Mouse (Mus musculus): ENCODE measurements at regions not wholly inside any gene's neighbourhood (a gene's known extent, or its start where the extent isn't known, plus 50 kb on each side); places are given as distances from the start of the nearest gene placed in this dataset.

GRCm38 (mm10) chr4:106244826-106245510 lies 71.0 kb upstream of the Usp24 start:
- TF ChIP-seq MYOG (IDR thresholded peaks at IDR 0.05; ENCODE audit: control insufficient read depth in 1 of 3, insufficient read depth in 1 of 3, insufficient read length in 2 of 3, low read depth in 2 of 3) (no peak), POLR2A (IDR thresholded peaks at IDR 0.05; ENCODE audit: insufficient read length, low read depth) (no peak), POLR2AphosphoS2 (IDR thresholded peaks at IDR 0.05; ENCODE audit: insufficient read length, low read depth) (no peak)

Measured in myocyte (in vitro differentiated cells).